Mouse (Mus musculus) MEL (cell line): ENCODE results near the gene Lamc3.

Experiments
- CTCF ChIP-seq, 3 experiments: IDR thresholded peaks in 2 of 3; conservative IDR thresholded peaks in 1 of 3; 2 replicates each; pipeline ENCODE4 v1.5.1; 2011 to 2012; ENCODE audit warnings: low read length in 3 of 3, low read depth in 2 of 3, mild to moderate bottlenecking in 2 of 3, improper control_type of control experiment in 1 of 3, inconsistent platforms in 1 of 3, mixed read lengths in 1 of 3, moderate library complexity in 1 of 3; ENCODE audit not compliant: control insufficient read depth in 1 of 3, insufficient read depth in 1 of 3, poor library complexity in 1 of 3, severe bottlenecking in 1 of 3
- ELF1 ChIP-seq: IDR thresholded peaks from 2 replicates; pipeline ENCODE4 v1.6.1; 2014; ENCODE audit warnings: low read depth, mild to moderate bottlenecking, inconsistent platforms, low read length, improper control_type of control experiment, moderate library complexity
- EP300 ChIP-seq, 2 experiments: IDR thresholded peaks; 2 replicates each; pipeline ENCODE4 v1.6.1; 2011; ENCODE audit warnings: improper control_type of control experiment in 2 of 2, low read length in 2 of 2, low read depth in 1 of 2, mild to moderate bottlenecking in 1 of 2
- MAX ChIP-seq: IDR thresholded peaks from 2 replicates; pipeline ENCODE4 v1.6.1; 2011; ENCODE audit warnings: low read length, improper control_type of control experiment
- MXI1 ChIP-seq: IDR thresholded peaks from 2 replicates; pipeline ENCODE4 v1.6.1; 2011; ENCODE audit warnings: mild to moderate bottlenecking, low read depth, low read length, improper control_type of control experiment
- POLR2A ChIP-seq, 2 experiments: IDR thresholded peaks; 2 replicates each; pipeline ENCODE4 v1.6.1; 2011 to 2012; ENCODE audit warnings: low read length in 2 of 2, mild to moderate bottlenecking in 2 of 2, control low read depth in 1 of 2, improper control_type of control experiment in 1 of 2, low read depth in 1 of 2, moderate library complexity in 1 of 2; ENCODE audit not compliant: control insufficient read depth in 1 of 2, insufficient read depth in 1 of 2, poor library complexity in 1 of 2
- POLR2AphosphoS2 ChIP-seq: IDR thresholded peaks from 2 replicates; pipeline ENCODE4 v1.6.1; 2011; ENCODE audit warnings: low read length, improper control_type of control experiment
- SIN3A ChIP-seq: IDR thresholded peaks from 2 replicates; pipeline ENCODE4 v1.6.1; 2012; ENCODE audit warnings: low read length, improper control_type of control experiment, inconsistent platforms
- TBP ChIP-seq: IDR thresholded peaks from 2 replicates; pipeline ENCODE4 v1.8.0; 2011; ENCODE audit warnings: low read depth, low read length, improper control_type of control experiment
- UBTF ChIP-seq: IDR thresholded peaks from 2 replicates; pipeline ENCODE4 v1.6.1; 2012; ENCODE audit warnings: low read depth, mild to moderate bottlenecking, inconsistent platforms, low read length, improper control_type of control experiment, moderate library complexity, borderline replicate concordance; ENCODE audit not compliant: insufficient read depth
- ZKSCAN1 ChIP-seq: IDR thresholded peaks from 2 replicates; pipeline ENCODE4 v1.6.1; 2012; ENCODE audit warnings: low read depth, mild to moderate bottlenecking, inconsistent platforms, low read length, improper control_type of control experiment, moderate library complexity

DNA sequence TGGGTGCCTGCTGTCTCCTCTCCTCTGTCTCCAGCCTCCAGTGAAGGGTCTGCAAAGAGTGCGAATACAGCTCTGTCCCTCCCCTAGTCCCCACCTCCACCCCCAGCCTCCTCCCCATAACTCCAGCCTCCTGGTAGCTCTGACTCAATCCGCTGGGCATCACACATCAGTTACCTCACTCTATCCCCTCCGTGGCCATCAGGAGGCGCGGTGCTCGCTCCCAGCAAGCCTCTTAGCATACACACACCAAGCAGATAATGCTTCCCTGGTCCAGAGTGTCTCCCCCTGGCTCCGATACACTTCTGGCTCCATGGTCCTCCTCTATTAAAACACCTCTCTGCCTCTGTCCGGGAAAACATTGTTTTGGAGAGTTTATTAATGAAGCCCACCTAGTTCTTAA lies 17.5 kb downstream of the Lamc3 start:
- TF ChIP-seq POLR2A (IDR thresholded peaks at IDR 0.05; ENCODE audit: control insufficient read depth in 1 of 2, insufficient read depth in 1 of 2, low read depth in 1 of 2, low read length in 2 of 2, poor library complexity in 1 of 2): no peak
- TF ChIP-seq ELF1: no peak
- peak in 2 of 3 experiments; percentile 17 to 39; a peak in 3 of 6 replicates for TF ChIP-seq CTCF (IDR thresholded peaks at IDR 0.05 in 2 of 3, conservative IDR thresholded peaks at IDR 0.05 in 1 of 3; ENCODE audit: control insufficient read depth in 1 of 3, insufficient read depth in 1 of 3, low read depth in 2 of 3, low read length in 3 of 3, poor library complexity in 1 of 3, severe bottlenecking in 1 of 3)
- TF ChIP-seq POLR2AphosphoS2: no peak
- TF ChIP-seq SIN3A: no peak
- no peak for TF ChIP-seq MAX
- no peak for TF ChIP-seq MXI1
- TF ChIP-seq UBTF: no peak
- no peak for TF ChIP-seq ZKSCAN1
- TF ChIP-seq EP300 (IDR thresholded peaks at IDR 0.05; ENCODE audit: low read depth in 1 of 2, low read length in 2 of 2): no peak
- TF ChIP-seq TBP: no peak
